Comparison of ENCODE assay signal across 27 mouse cellular contexts in the genomic region with DNA sequence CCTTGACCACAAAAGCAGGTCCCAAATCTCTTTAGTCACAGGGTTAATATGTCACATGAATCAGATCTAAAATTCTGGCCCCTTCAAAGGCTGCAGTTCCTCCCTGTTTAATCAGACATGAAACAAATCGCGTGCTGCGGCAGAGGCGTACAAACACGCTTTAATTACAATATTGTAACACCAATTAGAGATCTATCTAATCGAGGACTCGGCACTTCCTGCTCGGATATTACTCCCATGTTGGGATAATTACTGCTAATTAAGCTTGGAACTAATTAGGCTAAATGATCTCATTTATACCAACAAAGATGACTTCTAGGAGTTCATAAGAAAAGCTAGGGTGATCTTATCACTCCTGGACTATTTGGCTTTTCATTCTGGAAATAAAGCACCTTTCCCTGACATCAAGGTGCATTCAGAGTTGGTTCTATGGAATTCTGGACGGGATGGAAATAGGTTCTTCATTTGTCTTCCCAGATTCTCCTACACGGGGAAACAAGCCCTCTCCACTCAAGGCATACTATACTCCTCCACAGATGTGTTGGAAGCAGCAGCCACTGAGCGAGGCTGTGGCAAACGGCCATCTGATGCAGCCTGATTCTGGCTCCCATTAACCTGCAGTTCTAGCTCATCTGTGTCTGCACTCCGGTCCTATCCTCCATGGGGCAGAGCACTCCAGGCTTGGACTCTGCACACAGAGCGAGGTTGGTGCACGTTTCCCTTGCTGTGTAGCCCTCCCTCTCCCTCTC. TPM values are rescaled to one million over a fixed set of nuclear protein-coding genes. Genes with fewer than 3 reads are reported as not detected.
DNase-seq lines count a peak whose midpoint lies in the region; ATAC-seq lines count a peak whose summit lies in the region.
"Had no signal": no experiment of that assay in that cellular context is flagged by ENCODE, and none has a peak within 500 bp of the region (broad histone marks: within the 10 kb centered on the region; RNA-seq: fewer than 3 reads in every experiment).

No protein-coding gene starts in this region.

- 41% methylated on average over 15 of the region's 15 CpGs for WGBS in forebrain, embryonic 14.5 days
- WGBS in forebrain, embryonic 11.5 days: 75% methylated on average over 15 of the region's 15 CpGs
- 57% methylated on average over 15 of the region's 15 CpGs for WGBS in hindbrain, embryonic 15.5 days
- 91% methylated on average over 15 of the region's 15 CpGs for WGBS in hindbrain, embryonic 11.5 days
- WGBS in neural tube, embryonic 15.5 days: 53% methylated on average over 15 of the region's 15 CpGs

- H3K27me3 ChIP-seq in forebrain, embryonic 14.5 days (replicated peaks; ENCODE audit: control insufficient read depth, insufficient read depth, low read length): no peaks in the 10 kb centered on the region
- no peaks in the 10 kb centered on the region for H3K27me3 ChIP-seq in forebrain, embryonic 11.5 days (ENCODE audit: control insufficient read depth, insufficient read depth, low read length)
- no peaks in the 10 kb centered on the region for H3K27me3 ChIP-seq in hindbrain, embryonic 15.5 days
- H3K27me3 ChIP-seq in hindbrain, embryonic 11.5 days (ENCODE audit: control insufficient read depth, insufficient read depth, low read length): no peaks in the 10 kb centered on the region
- H3K27me3 ChIP-seq in neural tube, embryonic 15.5 days (replicated peaks): no peaks in the 10 kb centered on the region
- H3K27me3 ChIP-seq: embryonic facial prominence, embryonic 13.5 days; limb, embryonic 12.5 days; liver, embryonic 15.5 days had no signal

- H3K9me3 ChIP-seq in forebrain, embryonic 14.5 days (replicated peaks; ENCODE audit: control insufficient read depth, low read length): no peaks in the 10 kb centered on the region
- no peaks in the 10 kb centered on the region for H3K9me3 ChIP-seq in forebrain, embryonic 11.5 days (ENCODE audit: control insufficient read depth, low read length)
- H3K9me3 ChIP-seq in hindbrain, embryonic 15.5 days: no peaks in the 10 kb centered on the region
- no peaks in the 10 kb centered on the region for H3K9me3 ChIP-seq in hindbrain, embryonic 11.5 days (ENCODE audit: control insufficient read depth, low read length)
- no peaks in the 10 kb centered on the region for H3K9me3 ChIP-seq in neural tube, embryonic 15.5 days (replicated peaks)
- H3K9me3 ChIP-seq: embryonic facial prominence, embryonic 13.5 days; heart, embryonic 10.5 days; liver, embryonic 15.5 days had no signal

- DNase-seq in forebrain, embryonic 14.5 days (ENCODE audit: low spot score): peak; percentile 52
- no peak for DNase-seq in forebrain, embryonic 11.5 days (ENCODE audit: low spot score)
- no peak for DNase-seq in hindbrain, embryonic 11.5 days (ENCODE audit: low spot score)
- DNase-seq in retina, postnatal 1 day: peak; percentile 35
- DNase-seq in retina, embryonic 14.5 days (ENCODE audit: low spot score): no peak
- DNase-seq: adrenal gland, adult 8-10 months; cerebellum, adult 11 months; cerebellum, postnatal 10 days; gastrocnemius, postnatal 14 days; heart, postnatal 36 days; kidney, adult 11 months; kidney, postnatal 14 days; layer of hippocampus, adult 9-11 months; lung, embryonic 14.5 days; lung, postnatal 14 days; thymus, adult 2 months; thymus, postnatal 36 days had no signal

- no peaks in the 10 kb centered on the region for H3K4me1 ChIP-seq in forebrain, embryonic 14.5 days (ENCODE audit: control insufficient read depth, insufficient read depth, low read length)
- peaks cover 2% of the 10 kb centered on the region; the same call in 1 of the 2 replicates for H3K4me1 ChIP-seq in forebrain, embryonic 11.5 days (replicated peaks; ENCODE audit: control insufficient read depth, insufficient read depth, low read length)
- H3K4me1 ChIP-seq in hindbrain, embryonic 15.5 days (replicated peaks): peaks cover 17% of the 10 kb centered on the region
- H3K4me1 ChIP-seq in hindbrain, embryonic 11.5 days (replicated peaks; ENCODE audit: control insufficient read depth, insufficient read depth, low read length): no peaks in the 10 kb centered on the region
- H3K4me1 ChIP-seq in neural tube, embryonic 15.5 days: peaks cover 20% of the 10 kb centered on the region
- H3K4me1 ChIP-seq: liver, embryonic 15.5 days had no signal

- H3K36me3 ChIP-seq in forebrain, embryonic 14.5 days (ENCODE audit: control insufficient read depth, insufficient read depth, low read length): peaks cover 7% of the 10 kb centered on the region; the same call in 1 of the 2 replicates
- no peaks in the 10 kb centered on the region; the same call in 1 of the 2 replicates for H3K36me3 ChIP-seq in forebrain, embryonic 11.5 days (ENCODE audit: control insufficient read depth, insufficient read depth, low read length)
- H3K36me3 ChIP-seq in hindbrain, embryonic 15.5 days: no peaks in the 10 kb centered on the region
- no peaks in the 10 kb centered on the region for H3K36me3 ChIP-seq in hindbrain, embryonic 11.5 days (ENCODE audit: control insufficient read depth, insufficient read depth, low read length)
- no peaks in the 10 kb centered on the region for H3K36me3 ChIP-seq in neural tube, embryonic 15.5 days
- H3K36me3 ChIP-seq: embryonic facial prominence, embryonic 13.5 days; G1E; liver, embryonic 15.5 days had no signal

- ATAC-seq in forebrain, embryonic 14.5 days: no peak
- ATAC-seq in forebrain, embryonic 11.5 days (replicated peaks; ENCODE audit: low FRiP score): no peak
- no peak; the same call in none of the 2 replicates for ATAC-seq in hindbrain, embryonic 15.5 days (ENCODE audit: low FRiP score, low read depth)
- ATAC-seq in hindbrain, embryonic 11.5 days (ENCODE audit: low FRiP score): no peak
- ATAC-seq in neural tube, embryonic 15.5 days (ENCODE audit: low FRiP score): peak; percentile 60
- no peak for ATAC-seq in erythroblast, adult 5-6 weeks (replicated peaks; ENCODE audit: low FRiP score, poor library complexity, severe bottlenecking)
- ATAC-seq: inflammation-experienced regulatory T-cells, adult 6 months had no signal

- no peak overlapping the region for H3K4me3 ChIP-seq in forebrain, embryonic 14.5 days (ENCODE audit: low read depth, low read length)
- H3K4me3 ChIP-seq in forebrain, embryonic 11.5 days (ENCODE audit: low read depth, low read length): no peak overlapping the region
- H3K4me3 ChIP-seq in hindbrain, embryonic 15.5 days: no peak overlapping the region
- H3K4me3 ChIP-seq in hindbrain, embryonic 11.5 days (ENCODE audit: low read depth, low read length): no peak overlapping the region
- no peak overlapping the region for H3K4me3 ChIP-seq in neural tube, embryonic 15.5 days (replicated peaks)
- H3K4me3 ChIP-seq: embryonic facial prominence, embryonic 13.5 days; erythroblast, embryonic 14.5 days; heart, embryonic 10.5 days; limb, embryonic 12.5 days; liver, embryonic 15.5 days had no signal

- no peak overlapping the region for H3K27ac ChIP-seq in forebrain, embryonic 14.5 days (ENCODE audit: low read depth, low read length)
- H3K27ac ChIP-seq in forebrain, embryonic 11.5 days (ENCODE audit: low read depth, low read length): no peak overlapping the region
- no peak overlapping the region for H3K27ac ChIP-seq in hindbrain, embryonic 15.5 days (replicated peaks)
- no peak overlapping the region for H3K27ac ChIP-seq in hindbrain, embryonic 11.5 days (ENCODE audit: low read depth, low read length)
- H3K27ac ChIP-seq in neural tube, embryonic 15.5 days (replicated peaks): no peak overlapping the region
- H3K27ac ChIP-seq: embryonic facial prominence, embryonic 13.5 days; heart, embryonic 10.5 days; limb, embryonic 12.5 days; liver, embryonic 15.5 days had no signal

- no peak overlapping the region for H3K4me2 ChIP-seq in forebrain, embryonic 14.5 days (ENCODE audit: low read length)
- no peak overlapping the region for H3K4me2 ChIP-seq in forebrain, embryonic 11.5 days (ENCODE audit: low read depth, low read length, severe bottlenecking)
- H3K4me2 ChIP-seq in hindbrain, embryonic 15.5 days: 0 out of 2 replicates have a peak overlapping the region, but pooled peaks have one; percentile 15
- H3K4me2 ChIP-seq in hindbrain, embryonic 11.5 days (replicated peaks; ENCODE audit: low read depth, low read length): no peak overlapping the region
- H3K4me2 ChIP-seq in neural tube, embryonic 15.5 days: peak overlapping the region; percentile 9
- H3K4me2 ChIP-seq: embryonic facial prominence, embryonic 13.5 days; limb, embryonic 12.5 days; liver, embryonic 15.5 days; lung, embryonic 14.5 days had no signal

- no peak overlapping the region for H3K9ac ChIP-seq in forebrain, embryonic 14.5 days (ENCODE audit: low read length)
- no peak overlapping the region for H3K9ac ChIP-seq in forebrain, embryonic 11.5 days (ENCODE audit: low read length)
- no peak overlapping the region for H3K9ac ChIP-seq in hindbrain, embryonic 15.5 days
- no peak overlapping the region for H3K9ac ChIP-seq in hindbrain, embryonic 11.5 days (ENCODE audit: low read depth, low read length)
- H3K9ac ChIP-seq in neural tube, embryonic 15.5 days (replicated peaks): no peak overlapping the region
- H3K9ac ChIP-seq: embryonic facial prominence, embryonic 13.5 days; limb, embryonic 12.5 days; liver, embryonic 15.5 days; lung, embryonic 14.5 days had no signal

RNA-seq across cellular contexts. Expression of a gene that starts 31.9 kb away (rescaled TPM):
- 54.6 and 69.5 TPM in 2 replicates for polyA plus RNA-seq in forebrain, embryonic 14.5 days (2014; fragmentation: Nextera tagmentation; extraction: Ambion mirVana)
- 81.8 and 82.1 TPM in 2 replicates for polyA plus RNA-seq in forebrain, embryonic 11.5 days (2014; fragmentation: Nextera tagmentation; extraction: Ambion mirVana)
- 72.6 and 82.7 TPM in 2 replicates for polyA plus RNA-seq in hindbrain, embryonic 15.5 days (2015; fragmentation: Nextera tagmentation; extraction: Ambion mirVana)
- polyA plus RNA-seq in hindbrain, embryonic 11.5 days (2014; fragmentation: Nextera tagmentation; extraction: Ambion mirVana): 55.4 and 72.3 TPM in 2 replicates
- 64.6 and 64.9 TPM in 2 replicates for polyA plus RNA-seq in neural tube, embryonic 15.5 days (2015; fragmentation: Nextera tagmentation; extraction: Ambion mirVana)
- 2.3 and 3.7 TPM in 2 replicates for total RNA-seq in erythroblast, adult 5-6 weeks (2015; ENCODE audit: low replicate concordance)
- total RNA-seq in erythroblast, adult 5-6 weeks (2017; ENCODE audit: low replicate concordance): 0.77 and 0.84 TPM in 2 replicates

Comparison
In these comparisons a context has a peak if more than half of its experiments do, and no peak if none do; other contexts are left out.
1. DNase-seq: peak in forebrain, embryonic 14.5 days (single experiment) and retina, postnatal 1 day (single experiment); none in forebrain, embryonic 11.5 days (single experiment), hindbrain, embryonic 11.5 days (single experiment) and retina, embryonic 14.5 days (single experiment).
2. H3K4me2 ChIP-seq: peak in hindbrain, embryonic 15.5 days (single experiment) and neural tube, embryonic 15.5 days (single experiment); none in forebrain, embryonic 14.5 days (single experiment), forebrain, embryonic 11.5 days (single experiment) and hindbrain, embryonic 11.5 days (single experiment).